11 mouse cellular contexts compared by ENCODE assay signal in the genomic region with DNA sequence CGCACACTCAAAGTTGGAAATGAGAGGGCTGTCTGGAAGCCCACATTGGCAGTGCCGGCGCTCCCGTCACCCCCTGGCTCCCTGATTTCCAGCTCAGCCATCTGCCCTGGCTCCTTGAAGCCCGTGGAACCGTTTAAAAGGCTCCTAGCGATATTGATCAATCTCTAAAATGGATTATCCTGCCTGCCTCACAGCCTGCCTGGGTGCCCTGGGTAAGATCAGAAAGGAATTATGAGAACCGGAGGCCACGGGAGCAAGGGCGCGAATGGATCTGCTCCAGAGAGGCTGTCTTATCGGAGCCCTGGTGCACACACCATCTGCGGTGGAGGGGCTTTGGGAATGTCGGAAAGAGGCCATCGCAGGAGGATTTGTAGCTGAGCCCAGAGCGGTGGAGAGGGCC.
DNase-seq lines count a peak whose midpoint lies in the region; ATAC-seq and TF ChIP-seq lines count a peak whose summit lies in the region.
"Had no signal": no experiment of that assay in that cellular context is flagged by ENCODE, and none has a peak within 500 bp of the region (broad histone marks: within the 10 kb centered on the region; RNA-seq: fewer than 3 reads in every experiment).

No protein-coding gene starts in this region.

- no peak for TF ChIP-seq CTCF in hindbrain, postnatal 0 days (IDR thresholded peaks at IDR 0.05; ENCODE audit: low read depth)

- H3K36me3 ChIP-seq in hindbrain, postnatal 0 days (ENCODE audit: insufficient read depth, low read length): no peaks in the 10 kb centered on the region
- H3K36me3 ChIP-seq: intestine, embryonic 15.5 days had no signal

- H3K27ac ChIP-seq in hindbrain, postnatal 0 days: peak overlapping the region; percentile 72; the same call in 1 of the 2 replicates
- H3K27ac ChIP-seq: intestine, embryonic 15.5 days had no signal

- no peak overlapping the region for H3K9ac ChIP-seq in hindbrain, postnatal 0 days (replicated peaks; ENCODE audit: low read length)
- H3K9ac ChIP-seq: intestine, embryonic 15.5 days had no signal

- no peak overlapping the region for H3K4me3 ChIP-seq in hindbrain, postnatal 0 days (ENCODE audit: low read length)
- H3K4me3 ChIP-seq: intestine, embryonic 15.5 days had no signal

- 26% methylated on average over 16 of the region's 16 CpGs for WGBS in hindbrain, postnatal 0 days

- ATAC-seq in hindbrain, postnatal 0 days: no peak
- ATAC-seq: intestine, embryonic 15.5 days had no signal

- DNase-seq in cerebellum, postnatal 10 days: peak; percentile 84 to 87
- DNase-seq in cerebellum, adult 11 months: no peak
- DNase-seq in retina, postnatal 1 day: peak; percentile 78
- DNase-seq in retina, embryonic 14.5 days (ENCODE audit: low spot score): no peak
- DNase-seq in hindbrain, postnatal 0 days (ENCODE audit: low spot score): peak; percentile 67
- DNase-seq in thymus, postnatal 14 days: no peak
- DNase-seq in thymus, adult 18-20 months: no peak
- DNase-seq in adrenal gland, adult 18-20 months (ENCODE audit: low spot score in 2 of 2): no peak
- DNase-seq: adrenal gland, postnatal 25 days; cerebellum, adult 9-11 months had no signal

- H3K9me3 ChIP-seq in hindbrain, postnatal 0 days (ENCODE audit: low read length): no peaks in the 10 kb centered on the region
- H3K9me3 ChIP-seq: intestine, embryonic 15.5 days had no signal

- H3K27me3 ChIP-seq in hindbrain, postnatal 0 days (ENCODE audit: insufficient read depth, low read length): no peaks in the 10 kb centered on the region

- peaks cover 14% of the 10 kb centered on the region for H3K4me1 ChIP-seq in hindbrain, postnatal 0 days (ENCODE audit: insufficient read depth, low read length)

- H3K4me2 ChIP-seq in hindbrain, postnatal 0 days (ENCODE audit: low read depth, low read length): peak overlapping the region; percentile 8; the same call in 1 of the 2 replicates
- H3K4me2 ChIP-seq: intestine, embryonic 15.5 days had no signal

Comparison
In these comparisons a context has a peak if more than half of its experiments do, and no peak if none do; other contexts are left out.
1. DNase-seq: peak in cerebellum, postnatal 10 days (2 of 2), retina, postnatal 1 day (single experiment) and hindbrain, postnatal 0 days (single experiment); none in cerebellum, adult 11 months (single experiment), retina, embryonic 14.5 days (single experiment), thymus, postnatal 14 days (single experiment), thymus, adult 18-20 months (0 of 2) and adrenal gland, adult 18-20 months (0 of 2).